Mouse (Mus musculus) brown adipose tissue, adult 24 weeks (tissue): ENCODE measurements at regions not wholly inside any gene's neighbourhood (a gene's known extent, or its start where the extent isn't known, plus 50 kb on each side); places are given as distances from the start of the nearest gene placed in this dataset.

Experiments used
- H3K27ac ChIP-seq: fragments of 200-500 bp; replicated peaks from 2 replicates; pipeline ENCODE4 v1.5.1; 2012; ENCODE audit warnings: low read depth, mild to moderate bottlenecking, low read length
- H3K4me1 ChIP-seq: fragments of 200-500 bp; 2 replicates; pipeline ENCODE4 v1.6.1; 2012; ENCODE audit warnings: low read length, mixed read lengths; ENCODE audit not compliant: control insufficient read depth, insufficient read depth, insufficient read length
- H3K4me3 ChIP-seq: fragments of 200-500 bp; 2 replicates; pipeline ENCODE4 v1.5.1; 2012; ENCODE audit warnings: low read depth, mild to moderate bottlenecking, low read length, moderate library complexity; ENCODE audit not compliant: insufficient read depth

DNA sequence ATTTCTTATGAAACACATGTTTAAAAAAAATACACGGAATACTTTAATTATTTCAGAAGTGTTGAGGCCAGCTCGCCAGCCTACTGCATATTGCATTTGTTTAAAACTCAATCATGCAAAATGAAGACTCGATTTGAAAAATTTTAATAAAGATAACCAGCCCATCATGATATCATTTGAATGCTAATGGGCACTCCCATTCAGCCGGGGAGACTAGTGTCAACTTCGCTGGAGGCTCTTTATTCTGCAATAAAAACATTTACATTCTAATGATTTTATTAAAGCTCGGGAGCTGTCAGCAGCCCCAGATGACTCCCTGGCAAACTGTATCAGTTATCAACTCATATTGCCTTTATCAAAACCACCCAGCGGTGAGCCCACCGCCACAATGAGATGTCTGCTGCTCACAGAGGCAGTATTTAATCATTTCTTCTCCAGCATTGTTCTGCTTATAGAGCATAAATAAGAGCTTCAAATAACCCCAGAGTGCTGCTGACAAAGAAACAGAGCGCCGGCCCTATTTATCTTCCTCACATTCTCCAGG lies 287.4 kb downstream of the Irx1 start:
- Histone ChIP-seq H3K4me3 (no peak overlapping the region), H3K27ac (no peak overlapping the region), H3K4me1 (no peaks in the 10 kb centered on the region)

DNA sequence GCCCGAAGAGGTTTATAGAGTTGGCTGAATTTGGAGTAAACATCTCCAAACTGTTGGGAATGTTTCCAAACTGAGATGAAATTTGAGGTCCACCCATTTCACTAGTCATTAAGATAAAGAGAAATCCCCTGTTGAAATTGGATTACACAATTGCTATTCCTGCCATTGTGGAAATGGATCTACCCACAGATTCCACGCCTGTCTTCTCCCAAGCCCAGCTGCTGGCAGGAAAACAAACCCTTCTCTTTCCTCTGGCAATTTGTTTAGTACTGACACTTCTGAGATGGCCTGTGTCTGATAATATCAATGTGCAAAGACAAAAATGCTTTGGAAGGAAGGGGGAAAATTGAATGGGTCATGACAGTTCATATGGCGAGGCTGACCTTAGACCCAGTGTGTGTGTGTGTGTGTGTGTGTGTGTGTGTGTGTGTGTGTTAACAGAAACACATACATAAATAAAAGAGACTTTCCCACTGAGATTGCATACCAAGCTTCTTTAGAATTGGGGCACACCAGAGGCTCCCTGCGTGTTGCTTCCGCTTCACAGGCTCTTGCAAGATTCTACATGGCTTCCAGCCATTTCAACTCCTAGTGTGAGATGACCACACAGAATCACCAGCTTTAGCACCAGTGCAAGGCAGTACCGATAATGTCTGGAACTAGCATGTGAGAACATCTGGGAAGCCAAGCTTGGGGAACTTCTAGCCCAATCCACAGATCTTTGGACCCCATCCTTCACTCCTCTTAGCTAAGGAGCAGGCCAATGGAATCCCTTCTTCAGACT lies 293.4 kb downstream of the Irx1 start:
- Histone ChIP-seq H3K4me1 (no peaks in the 10 kb centered on the region), H3K4me3 (no peak overlapping the region), H3K27ac (no peak overlapping the region)

DNA sequence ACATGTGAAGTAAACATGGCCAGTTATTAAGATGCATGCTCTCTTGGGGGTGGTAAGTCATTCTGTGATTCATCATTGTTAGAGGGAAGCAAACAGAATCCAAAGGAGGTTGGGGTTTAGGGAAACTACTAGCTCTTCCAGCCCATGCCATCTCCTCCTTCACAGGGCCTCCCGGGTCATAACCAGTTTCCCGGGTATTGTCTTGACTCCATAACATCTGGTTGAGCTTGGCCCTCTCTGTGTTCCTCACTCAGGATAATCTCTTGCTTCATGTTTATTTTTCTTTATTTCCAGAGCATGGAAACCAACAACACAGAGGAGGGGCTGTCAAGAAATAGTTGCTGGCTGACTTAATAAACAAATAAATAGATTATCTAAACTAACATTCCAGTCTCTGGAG lies 295.3 kb downstream of the Irx1 start:
- Histone ChIP-seq H3K27ac (no peak overlapping the region), H3K4me3 (no peak overlapping the region), H3K4me1 (no peaks in the 10 kb centered on the region)

DNA sequence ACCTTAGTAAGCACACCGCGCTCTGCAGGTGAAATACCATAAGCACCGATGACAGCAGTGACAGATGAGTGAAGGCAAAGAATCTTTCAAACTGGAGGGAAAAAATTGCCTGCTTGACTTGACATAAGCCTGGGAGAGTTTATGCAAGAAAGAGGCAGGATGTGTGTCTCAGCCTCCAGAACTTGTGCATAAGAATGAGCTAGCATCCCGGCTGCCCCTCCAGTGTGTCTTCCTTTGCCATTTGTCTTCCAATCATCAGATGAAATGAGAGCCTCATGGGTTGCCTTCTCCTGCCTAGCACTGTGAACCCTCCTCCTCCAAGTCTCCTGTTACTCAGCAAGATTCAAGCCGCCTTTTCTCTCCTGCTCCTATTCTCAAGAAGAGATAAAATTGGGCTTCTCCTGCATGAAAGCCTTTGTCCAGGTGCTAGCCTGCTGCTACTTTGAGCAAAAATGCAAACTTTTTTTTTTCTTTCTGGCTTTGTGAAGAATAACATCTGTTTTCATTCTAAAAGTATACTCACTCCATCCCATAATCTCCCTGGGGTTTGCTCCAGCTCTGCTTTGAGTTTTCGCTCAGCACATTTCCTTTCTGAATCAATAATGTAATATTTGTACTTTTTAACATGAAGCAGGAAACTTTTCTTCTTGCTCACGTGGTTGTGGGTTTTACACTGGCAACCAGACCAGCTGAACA lies 298.2 kb downstream of the Irx1 start:
- H3K4me1 ChIP-seq = no peaks in the 10 kb centered on the region
- H3K27ac ChIP-seq = no peak overlapping the region
- no peak overlapping the region for H3K4me3 ChIP-seq

DNA sequence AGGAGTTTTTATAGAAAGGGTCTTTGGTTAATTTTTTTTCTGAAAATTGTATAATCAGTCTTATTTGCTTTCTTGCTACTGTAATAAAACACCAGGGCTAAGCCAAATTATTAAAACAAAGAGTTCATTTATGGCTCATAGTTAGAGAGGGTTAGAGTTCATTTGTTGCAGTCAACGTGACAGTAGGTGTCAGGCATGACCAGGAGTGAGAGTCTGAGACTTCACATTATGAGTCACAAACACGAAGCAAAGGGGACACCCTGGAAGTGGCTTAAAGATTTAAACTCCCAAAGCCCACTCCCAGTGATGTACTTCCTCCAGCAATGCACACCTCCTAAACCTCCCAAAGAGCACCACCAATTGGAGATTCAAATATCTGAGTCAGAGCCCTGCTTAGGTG lies 305.6 kb downstream of the Irx1 start:
- Histone ChIP-seq H3K27ac (no peak overlapping the region), H3K4me1 (no peaks in the 10 kb centered on the region), H3K4me3 (no peak overlapping the region)

DNA sequence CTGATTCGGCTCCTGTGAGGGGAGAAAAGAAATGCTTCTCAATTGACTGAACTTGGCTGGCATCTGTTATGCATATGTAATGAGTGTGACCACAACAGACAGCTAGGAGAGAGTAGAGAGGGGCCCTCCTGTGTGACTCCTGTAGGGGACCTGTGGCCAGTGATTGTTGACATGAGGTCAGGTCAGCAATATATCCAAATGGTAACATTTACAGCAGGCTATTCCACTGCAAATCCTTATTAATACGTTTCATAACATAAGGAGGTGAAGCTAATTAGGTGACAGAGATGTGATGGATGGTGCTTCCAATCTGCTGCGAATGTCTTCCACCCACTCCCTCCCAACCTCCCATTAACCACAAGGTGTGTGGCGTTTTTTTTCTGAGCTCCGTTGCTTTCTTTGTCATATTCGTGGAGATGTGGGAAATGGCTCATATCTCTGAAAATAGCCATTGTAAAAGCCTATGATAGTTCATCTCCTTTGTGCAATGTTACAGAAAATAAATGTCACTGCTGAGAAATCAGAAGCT lies 309.5 kb downstream of the Irx1 start:
- H3K4me3 ChIP-seq = no peak overlapping the region
- no peak overlapping the region for H3K27ac ChIP-seq
- H3K4me1 ChIP-seq = no peaks in the 10 kb centered on the region

DNA sequence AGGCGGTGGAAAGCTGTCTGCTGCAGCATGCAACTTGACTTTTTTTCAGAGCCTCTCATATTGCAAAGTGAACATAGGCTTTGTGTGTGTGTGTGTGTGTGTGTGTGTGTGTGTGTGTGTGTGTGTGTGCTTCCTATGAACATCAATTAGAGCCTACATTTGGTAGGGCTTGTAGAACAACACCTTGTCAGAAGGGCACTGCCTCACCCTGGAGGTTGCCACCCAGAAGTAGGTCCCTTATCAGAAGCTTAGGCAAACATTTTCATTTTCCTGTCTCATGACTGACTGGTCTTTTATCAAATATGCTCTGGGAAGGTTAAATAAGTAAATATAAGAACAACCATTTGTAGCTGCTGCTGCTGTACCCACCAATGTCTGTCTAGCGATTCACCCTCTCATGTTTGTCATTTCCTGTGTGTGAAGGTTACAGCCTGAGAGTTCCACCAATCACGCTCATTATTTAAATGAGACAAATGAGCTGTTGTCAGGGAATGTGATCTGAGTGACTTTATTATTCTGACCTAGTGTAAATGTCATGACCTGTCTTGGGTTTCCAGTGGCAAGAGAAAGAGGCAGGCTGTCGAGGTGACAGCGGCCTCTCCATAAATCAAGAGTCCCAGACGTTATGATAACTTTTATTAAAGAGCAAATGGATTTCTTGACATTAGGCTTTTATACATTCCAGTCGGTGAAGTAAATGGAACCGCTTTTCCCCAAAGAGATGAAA lies 310.1 kb downstream of the Irx1 start:
- no peak overlapping the region for H3K4me3 ChIP-seq
- no peak overlapping the region for H3K27ac ChIP-seq
- H3K4me1 ChIP-seq = no peaks in the 10 kb centered on the region

DNA sequence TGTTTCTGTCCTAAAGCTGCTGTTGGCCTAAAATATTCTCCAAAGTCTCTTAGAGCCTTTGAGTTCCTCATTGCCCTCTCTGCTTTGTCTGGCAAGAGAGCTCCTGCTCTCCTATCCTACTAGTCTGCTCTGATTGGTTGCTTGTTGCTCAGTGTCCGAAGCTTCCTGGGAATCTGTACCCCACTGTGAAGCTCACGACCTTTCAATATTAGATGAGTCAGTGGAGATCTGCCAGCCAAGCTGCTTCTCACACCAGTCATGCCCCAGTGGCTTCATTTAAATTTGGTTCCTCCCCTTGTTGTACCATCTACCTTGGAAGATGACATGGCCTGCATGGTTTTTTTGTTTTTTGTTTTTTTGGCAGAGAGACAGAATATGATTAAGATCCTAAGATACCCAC lies 313.6 kb downstream of the Irx1 start:
- Histone ChIP-seq H3K4me3 (no peak overlapping the region), H3K4me1 (no peaks in the 10 kb centered on the region), H3K27ac (no peak overlapping the region)

DNA sequence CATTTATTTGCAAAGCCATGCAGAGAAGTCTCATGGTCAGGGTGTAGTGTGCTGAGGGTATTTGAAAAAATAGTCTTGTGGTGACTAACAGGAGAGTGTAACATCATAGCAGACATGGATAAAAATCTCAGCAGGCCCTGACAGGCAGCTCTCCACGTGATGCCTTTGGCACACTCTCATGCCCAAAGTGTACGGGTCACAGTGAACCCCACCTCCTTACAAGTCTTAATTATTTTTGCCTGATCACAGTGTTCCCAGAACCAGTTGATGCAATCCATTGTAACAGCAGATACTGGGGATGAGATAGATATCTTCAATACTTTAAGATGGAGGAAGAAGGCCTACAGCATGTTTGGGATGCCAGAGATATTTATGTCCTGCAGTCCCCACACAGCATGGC lies 314.5 kb downstream of the Irx1 start:
- Histone ChIP-seq H3K4me1 (no peaks in the 10 kb centered on the region), H3K27ac (no peak overlapping the region), H3K4me3 (no peak overlapping the region)

DNA sequence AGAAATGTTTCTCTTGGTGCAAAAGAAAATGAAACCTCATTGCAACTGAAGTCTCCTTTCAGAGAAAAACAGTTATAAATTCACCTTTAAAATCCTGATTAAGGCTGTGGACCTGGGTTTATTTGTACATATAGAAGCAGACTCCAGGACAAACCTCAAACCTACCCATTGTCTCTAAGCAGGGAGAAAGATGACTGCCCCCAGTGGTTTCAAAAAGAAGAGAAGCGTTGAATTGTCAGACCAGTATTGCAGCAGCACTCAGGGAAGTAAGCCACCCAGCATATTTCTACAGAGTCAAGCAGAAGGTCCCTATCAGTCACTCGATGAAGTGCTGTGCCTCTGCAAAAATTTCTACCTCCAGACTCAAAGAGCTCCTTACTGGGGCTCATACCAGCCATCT lies 332.1 kb downstream of the Irx1 start:
- Histone ChIP-seq H3K4me1 (no peaks in the 10 kb centered on the region), H3K4me3 (no peak overlapping the region), H3K27ac (no peak overlapping the region)

DNA sequence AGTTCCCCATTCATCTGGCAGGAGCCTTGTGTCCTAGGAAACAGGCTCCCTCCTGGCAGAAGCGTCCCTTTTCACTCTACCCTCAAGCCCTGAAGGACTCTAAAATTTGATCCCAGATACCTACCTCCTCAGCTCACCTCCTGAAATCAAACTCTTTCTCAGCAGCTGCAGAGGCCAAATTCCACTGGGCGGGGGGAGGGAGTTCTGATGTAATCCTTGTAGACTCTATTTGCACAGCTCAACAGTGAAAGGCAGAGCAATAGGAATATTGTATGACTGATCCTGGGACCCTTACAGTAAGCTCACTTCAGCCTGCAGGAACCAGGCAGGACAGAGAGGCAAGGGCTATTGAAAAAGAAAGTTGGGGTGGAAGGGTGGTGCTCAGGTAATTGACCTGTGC lies 346.3 kb downstream of the Irx1 start:
- H3K4me1 ChIP-seq = no peaks in the 10 kb centered on the region
- no peak overlapping the region for H3K27ac ChIP-seq
- no peak overlapping the region for H3K4me3 ChIP-seq

DNA sequence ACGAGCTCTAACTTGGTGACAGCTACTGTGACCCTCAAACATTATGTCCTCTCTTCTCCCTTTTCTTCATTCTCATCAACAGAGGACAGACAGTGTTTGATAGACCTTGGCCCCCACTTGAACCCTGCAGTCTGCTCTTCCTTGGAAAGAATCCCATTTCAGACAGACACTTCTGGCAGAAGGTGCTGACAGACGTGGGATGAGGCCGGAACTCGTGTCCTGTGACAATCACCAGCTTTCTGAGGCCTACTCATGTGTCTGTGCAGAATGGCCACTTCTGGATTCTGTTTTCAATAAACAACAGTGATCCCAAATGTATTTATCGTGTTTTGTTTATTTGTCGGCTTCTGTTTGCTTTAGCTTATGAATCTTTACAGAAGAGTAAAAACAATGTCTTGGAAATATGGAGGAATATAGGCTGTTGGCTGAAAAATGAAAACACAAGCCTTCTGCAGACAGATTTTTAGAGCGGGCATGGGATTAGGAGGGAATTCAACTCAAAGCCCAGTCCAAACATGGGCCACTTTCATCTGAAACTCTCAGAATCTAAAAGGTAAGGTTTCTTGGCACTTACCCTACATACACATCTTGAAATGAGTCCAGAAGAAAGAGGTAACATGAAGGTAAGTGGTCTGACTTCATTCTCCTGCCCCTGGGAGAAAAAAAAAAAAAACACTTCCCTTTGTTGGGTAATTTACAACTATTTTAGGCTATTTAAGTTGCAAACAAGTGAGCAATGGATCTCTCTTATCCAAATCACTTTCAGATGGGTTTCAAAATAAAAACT lies 350.9 kb downstream of the Irx1 start:
- H3K4me3 ChIP-seq = no peak overlapping the region
- H3K27ac ChIP-seq = no peak overlapping the region
- no peaks in the 10 kb centered on the region for H3K4me1 ChIP-seq

DNA sequence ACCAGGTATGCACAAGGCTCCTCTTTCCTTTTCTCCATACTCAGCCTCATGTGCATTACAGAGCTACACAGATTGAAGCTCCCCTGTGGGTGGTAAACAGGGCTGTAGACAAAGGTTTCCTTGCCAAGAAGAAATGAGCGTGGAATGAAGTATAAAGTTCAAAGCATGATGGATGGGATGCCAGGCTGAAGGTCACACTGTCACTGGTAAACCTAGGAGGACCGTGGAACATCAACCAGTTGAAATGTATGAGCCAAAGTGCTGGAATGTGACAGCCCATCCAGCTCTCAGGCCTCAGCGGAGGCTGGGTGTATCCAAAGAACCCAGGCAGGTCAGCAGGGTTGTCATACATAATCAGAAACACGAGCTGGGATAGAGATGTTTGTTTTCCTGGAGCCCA lies 381.0 kb downstream of the Irx1 start:
- H3K27ac ChIP-seq = no peak overlapping the region
- no peaks in the 10 kb centered on the region for H3K4me1 ChIP-seq
- H3K4me3 ChIP-seq = no peak overlapping the region

DNA sequence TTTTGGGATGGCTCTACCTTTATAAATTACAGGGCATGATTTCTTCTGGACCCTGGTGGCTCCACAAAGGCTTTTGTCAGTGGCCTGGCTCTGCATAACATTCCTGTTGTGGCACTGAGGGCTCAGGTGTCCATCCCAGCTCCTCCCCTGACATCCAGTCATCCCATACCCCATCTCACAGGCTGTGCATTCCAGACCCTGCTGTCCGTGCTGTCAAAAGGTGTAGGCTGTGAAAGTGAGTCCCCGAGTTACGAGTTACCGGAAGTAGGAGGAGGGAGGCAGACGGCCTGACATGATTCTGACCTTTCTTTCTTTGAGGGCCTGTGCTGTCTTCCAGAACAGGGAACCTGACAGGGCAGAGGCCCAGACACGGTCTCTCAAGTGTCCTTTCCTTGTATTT lies 397.6 kb downstream of the Irx1 start:
- no peak overlapping the region for H3K4me3 ChIP-seq
- H3K27ac ChIP-seq = no peak overlapping the region
- H3K4me1 ChIP-seq = no peaks in the 10 kb centered on the region

DNA sequence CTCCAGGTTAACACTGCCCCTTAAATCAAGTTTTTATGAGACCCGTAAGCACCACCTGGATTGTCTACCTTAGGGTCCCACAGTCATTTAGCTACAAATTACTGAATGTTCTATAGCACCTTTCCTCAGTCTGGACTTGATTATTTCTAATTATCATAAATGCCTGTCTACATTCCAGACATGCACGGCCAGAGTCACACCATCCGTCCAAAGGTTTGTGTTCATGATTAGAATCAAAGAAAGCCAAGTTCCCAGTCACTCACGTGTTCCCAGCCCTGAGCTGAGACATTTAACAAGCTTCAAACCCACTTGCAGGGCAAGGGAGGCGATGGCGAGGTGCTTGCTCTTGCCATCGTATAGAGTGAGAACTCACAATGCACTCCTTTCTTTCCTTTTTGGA lies 398.1 kb downstream of the Irx1 start:
- Histone ChIP-seq H3K27ac (no peak overlapping the region), H3K4me1 (no peaks in the 10 kb centered on the region), H3K4me3 (no peak overlapping the region)
